Mouse (Mus musculus): Measurements from ENCODE around the gene Olfr344. TPM values are rescaled to one million over a fixed set of nuclear protein-coding genes. Genes with fewer than 3 reads are reported as not detected.

Gene Olfr344
- not detected for polyA plus RNA-seq (2015; fragmentation: Illumina TruSeq; extraction: RNeasy Lipid Tissue Mini Kit (QIAGEN cat#74804); ENCODE audit: insufficient read depth, low replicate concordance)

DNA sequence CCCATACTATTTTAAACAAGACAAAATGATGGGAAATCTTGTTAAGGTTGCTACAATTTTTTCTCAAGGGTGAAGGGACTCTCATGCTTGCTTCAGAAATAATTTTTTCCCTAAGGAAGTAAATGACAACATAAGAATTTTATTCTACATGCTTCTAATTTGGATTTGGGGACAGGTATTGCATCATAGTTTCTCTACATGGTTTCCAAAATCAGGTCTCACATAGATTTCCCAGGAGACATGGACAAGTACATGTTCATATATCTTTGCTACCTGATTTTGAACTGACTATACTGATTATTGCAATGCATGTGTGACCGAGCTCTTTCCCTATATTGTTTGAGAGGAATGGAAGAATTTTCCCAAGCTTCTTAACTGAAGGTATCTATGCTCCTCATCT is at the start of gene Olfr344:
TSS of gene Olfr344 (plus strand) at position 301 of the 400 bp plus-strand sequence.

DNA sequence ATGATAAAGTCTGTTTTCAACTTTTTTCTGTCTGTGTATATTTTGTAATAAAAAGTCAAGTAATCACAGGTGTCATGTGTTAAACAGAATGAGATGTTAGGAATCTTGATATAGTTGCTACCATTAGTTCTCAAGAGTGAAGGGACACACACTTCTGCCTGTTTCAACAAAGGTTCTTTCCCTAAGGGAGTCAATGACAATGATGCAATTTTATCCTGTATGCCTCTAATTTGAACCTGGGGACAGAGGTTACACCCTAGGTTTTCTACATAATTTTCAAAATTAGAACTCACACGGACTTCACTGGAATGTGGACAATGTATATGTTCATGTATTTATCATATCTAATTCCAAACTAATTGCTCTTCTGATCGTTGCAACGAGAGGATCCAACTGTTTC is 41.8 kb upstream of the Olfr344 start, which contains the start of gene Olfr342:
TSS of gene Olfr342 (plus strand) at position 301 of the 400 bp plus-strand sequence.

Other genes starting within 250 kb of the Olfr344 start
- gene Olfr338, start 193.1 kb upstream of the Olfr344 start, polyA plus RNA-seq (2015; fragmentation: Illumina TruSeq; extraction: RNeasy Lipid Tissue Mini Kit (QIAGEN cat#74804); ENCODE audit: insufficient read depth, low replicate concordance): not detected
- not detected for gene Olfr339, start 147.7 kb upstream of the Olfr344 start, polyA plus RNA-seq (2015; fragmentation: Illumina TruSeq; extraction: RNeasy Lipid Tissue Mini Kit (QIAGEN cat#74804); ENCODE audit: insufficient read depth, low replicate concordance)
- gene Olfr340, start 114.1 kb upstream of the Olfr344 start, polyA plus RNA-seq (2015; fragmentation: Illumina TruSeq; extraction: RNeasy Lipid Tissue Mini Kit (QIAGEN cat#74804); ENCODE audit: insufficient read depth, low replicate concordance): not detected
- not detected for gene Olfr341, start 84.2 kb upstream of the Olfr344 start, polyA plus RNA-seq (2015; fragmentation: Illumina TruSeq; extraction: RNeasy Lipid Tissue Mini Kit (QIAGEN cat#74804); ENCODE audit: insufficient read depth, low replicate concordance)
- not detected for gene Olfr342, start 41.7 kb upstream of the Olfr344 start, polyA plus RNA-seq (2015; fragmentation: Illumina TruSeq; extraction: RNeasy Lipid Tissue Mini Kit (QIAGEN cat#74804); ENCODE audit: insufficient read depth, low replicate concordance)
- gene Olfr345, start 73.4 kb downstream of the Olfr344 start, polyA plus RNA-seq (2015; fragmentation: Illumina TruSeq; extraction: RNeasy Lipid Tissue Mini Kit (QIAGEN cat#74804); ENCODE audit: insufficient read depth, low replicate concordance): not detected
- gene Olfr346, start 119.1 kb downstream of the Olfr344 start, polyA plus RNA-seq (2015; fragmentation: Illumina TruSeq; extraction: RNeasy Lipid Tissue Mini Kit (QIAGEN cat#74804); ENCODE audit: insufficient read depth, low replicate concordance): not detected
- gene Olfr347, start 165.2 kb downstream of the Olfr344 start, polyA plus RNA-seq (2015; fragmentation: Illumina TruSeq; extraction: RNeasy Lipid Tissue Mini Kit (QIAGEN cat#74804); ENCODE audit: insufficient read depth, low replicate concordance): not detected
- gene Olfr348, start 217.6 kb downstream of the Olfr344 start, polyA plus RNA-seq (2015; fragmentation: Illumina TruSeq; extraction: RNeasy Lipid Tissue Mini Kit (QIAGEN cat#74804); ENCODE audit: insufficient read depth, low replicate concordance): not detected
- gene Olfr50, start 223.9 kb downstream of the Olfr344 start, polyA plus RNA-seq (2015; fragmentation: Illumina TruSeq; extraction: RNeasy Lipid Tissue Mini Kit (QIAGEN cat#74804); ENCODE audit: insufficient read depth, low replicate concordance): not detected